Mouse (Mus musculus) heart, adult 2 months (tissue): ENCODE measurements around the gene P3h2. TPM values are rescaled to one million over a fixed set of nuclear protein-coding genes. Genes with fewer than 3 reads are reported as not detected.

Source experiments
- DNase-seq, 2 experiments: peaks; one replicate each; pipeline ENCODE4 v3.0.0; 2021
- H3K27ac ChIP-seq: fragments of 200-600 bp; 2 replicates; pipeline ENCODE4 v1.8.1; 2022
- H3K27me3 ChIP-seq: fragments of 200-500 bp; 2 replicates; pipeline ENCODE4 v1.6.1; 2012; ENCODE audit warnings: mild to moderate bottlenecking, low read length, inconsistent platforms, mixed read lengths; ENCODE audit not compliant: control insufficient read depth, insufficient read depth
- H3K36me3 ChIP-seq: fragments of 200-500 bp; 2 replicates; pipeline ENCODE4 v1.6.1; 2012; ENCODE audit warnings: low read length, inconsistent platforms; ENCODE audit not compliant: control insufficient read depth, insufficient read depth
- H3K4me1 ChIP-seq: fragments of 200-500 bp; 2 replicates; pipeline ENCODE4 v1.6.1; 2011; ENCODE audit warnings: low read length; ENCODE audit not compliant: control insufficient read depth, insufficient read depth
- H3K4me3 ChIP-seq: fragments of 200-600 bp; 2 replicates; pipeline ENCODE4 v1.8.1; 2022
- H3K79me2 ChIP-seq: fragments of 200-500 bp; replicated peaks from 2 replicates; pipeline ENCODE4 v1.6.1; 2012; ENCODE audit warnings: mild to moderate bottlenecking, inconsistent platforms, low read length, moderate library complexity, mixed read lengths; ENCODE audit not compliant: control insufficient read depth, insufficient read depth
- H3K9ac ChIP-seq: fragments of 200-500 bp; 2 replicates; pipeline ENCODE4 v1.6.1; 2012; ENCODE audit warnings: low read depth, mild to moderate bottlenecking, control low read depth, inconsistent platforms, low read length, mixed read lengths
- CTCF ChIP-seq: fragments of 200-600 bp; IDR thresholded peaks from 2 replicates; pipeline ENCODE4 v1.8.1; 2022; ENCODE audit warnings: antibody characterized with exemption, mild to moderate bottlenecking, moderate library complexity
- EP300 ChIP-seq: fragments of 200-500 bp; IDR thresholded peaks from 2 replicates; pipeline ENCODE4 v1.6.1; 2011; ENCODE audit warnings: low read depth, low read length, control low read depth; ENCODE audit not compliant: insufficient read depth
- POLR2A ChIP-seq: fragments of 200-500 bp; IDR thresholded peaks from 2 replicates; pipeline ENCODE4 v1.6.1; 2011; ENCODE audit warnings: mild to moderate bottlenecking, low read depth, low read length, control low read depth; ENCODE audit not compliant: insufficient read depth
- WGBS: fragments of 180-500 bp; shearing (Covaris S2); methylation state at CpG from one replicate; pipeline ENCODE4 v1.1.7; 2018; 5-methylcytosine and 5-hydroxymethylcytosine counted together
- intact Hi-C: fragments of 180-260 bp; cut with DNase I; formaldehyde crosslinking; loops from one replicate; pipeline ENCODE4 v1.15.1; 2025
- polyA plus RNA-seq: library from polyadenylated mRNA; depleted of rRNA; stranded (reverse); fragments of >200 nt; gene quantifications from 2 replicates; pipeline ENCODE4 v1.2.3, GENCODE M21; 2012
- total RNA-seq, 2 experiments: library from RNA; stranded (reverse); gene quantifications; 2 replicates each; pipeline ENCODE4 v1.2.3; 2021

The P3h2 gene
- total and polyA plus RNA-seq, 3 experiments, result 1.2 to 4.3 (median 4.2) TPM

GRCm38 (mm10) chr16:26041021-26041928 lies 64.3 kb downstream of the P3h2 start:
- Histone ChIP-seq H3K4me3 (no peak overlapping the region), H3K27ac (peak overlapping the region; percentile 20), H3K4me1 (peaks cover 7% of the 10 kb centered on the region), H3K79me2 (no peaks in the 10 kb centered on the region), H3K36me3 (no peaks in the 10 kb centered on the region), H3K9ac (no peak overlapping the region), H3K27me3 (no peaks in the 10 kb centered on the region)
- TF ChIP-seq CTCF (no peak), EP300 (no peak), POLR2A (no peak)
- peak; percentile 44 to 69 for DNase-seq
- intact Hi-C loops, result no loop called here
- 11% methylated on average over 12 of the region's 12 CpGs for WGBS

GRCm38 (mm10) chr16:26039320-26039719 lies 66.3 kb downstream of the P3h2 start:
- Histone ChIP-seq H3K27me3 (no peaks in the 10 kb centered on the region), H3K27ac (no peak overlapping the region; the same call in 1 of the 2 replicates), H3K4me3 (no peak overlapping the region), H3K9ac (no peak overlapping the region), H3K4me1 (peaks cover 14% of the 10 kb centered on the region), H3K79me2 (no peaks in the 10 kb centered on the region), H3K36me3 (no peaks in the 10 kb centered on the region; the same call in 1 of the 2 replicates)
- DNase-seq, result no peak
- WGBS, result 53% methylated on average over 3 of the region's 3 CpGs
- no peak for TF ChIP-seq EP300
- no peak for TF ChIP-seq POLR2A
- TF ChIP-seq CTCF, result no peak
- intact Hi-C loops, result no loop called here

GRCm38 (mm10) chr16:26035525-26035924 lies 70.1 kb downstream of the P3h2 start:
- no peaks in the 10 kb centered on the region; the same call in 1 of the 2 replicates for H3K36me3 ChIP-seq
- peak overlapping the region; percentile 51 for H3K27ac ChIP-seq
- peak in 1 of 2 experiments; percentile 20 for DNase-seq
- no peak overlapping the region for H3K4me3 ChIP-seq
- H3K9ac ChIP-seq, result no peak overlapping the region
- TF ChIP-seq POLR2A, result no peak
- no peak for TF ChIP-seq CTCF
- TF ChIP-seq EP300, result no peak
- peaks cover 10% of the 10 kb centered on the region for H3K4me1 ChIP-seq
- H3K79me2 ChIP-seq, result no peaks in the 10 kb centered on the region
- no peaks in the 10 kb centered on the region for H3K27me3 ChIP-seq
- intact Hi-C loops, result no loop called here
- WGBS, result 40% methylated on average over 3 of the region's 3 CpGs

- TF ChIP-seq POLR2A (no peak), CTCF (no peak), EP300 (no peak)
- no peak overlapping the region for H3K9ac ChIP-seq
- peaks cover 10% of the 10 kb centered on the region for H3K4me1 ChIP-seq
- DNase-seq, result no peak
- no peaks in the 10 kb centered on the region for H3K79me2 ChIP-seq
- H3K27ac ChIP-seq, result peak overlapping the region; percentile 51
- intact Hi-C loops, result no loop called here
- H3K36me3 ChIP-seq, result no peaks in the 10 kb centered on the region; the same call in 1 of the 2 replicates
- no peak overlapping the region for H3K4me3 ChIP-seq
- H3K27me3 ChIP-seq, result no peaks in the 10 kb centered on the region
- WGBS, result 33% methylated on average over 5 of the region's 5 CpGs
These were observed 70.5 kb downstream of the P3h2 start for GRCm38 (mm10) chr16:26035079-26035478.

DNA sequence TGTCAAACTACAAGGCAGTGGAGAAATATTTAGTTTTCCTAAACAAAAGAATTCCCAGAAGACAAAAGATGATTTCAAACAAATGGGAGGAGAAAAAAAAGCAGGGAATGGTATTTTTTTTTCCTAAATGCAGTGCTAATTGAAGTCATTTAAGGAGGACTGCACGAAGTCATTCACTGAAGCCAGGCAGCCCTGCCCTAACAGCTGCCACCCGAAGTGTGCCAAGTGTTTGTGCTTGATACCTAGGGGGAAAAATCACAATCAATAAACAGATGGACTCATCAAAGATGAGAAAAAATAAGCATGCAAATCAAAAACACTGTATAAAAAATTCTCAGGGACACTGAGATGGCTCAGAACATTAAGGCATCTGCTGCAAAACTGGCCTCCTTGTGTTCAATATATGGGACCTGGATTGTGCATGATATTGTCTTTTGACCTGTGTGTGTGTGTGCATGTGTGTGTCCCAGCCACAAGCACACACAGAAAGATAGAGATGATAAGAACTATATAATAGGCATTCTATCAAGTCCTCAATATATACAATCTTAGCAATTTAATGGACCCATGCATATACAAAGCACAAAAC lies 76.1 kb downstream of the P3h2 start:
- Histone ChIP-seq H3K36me3 (no peaks in the 10 kb centered on the region), H3K79me2 (no peaks in the 10 kb centered on the region), H3K27me3 (no peaks in the 10 kb centered on the region), H3K27ac (no peak overlapping the region), H3K4me1 (no peaks in the 10 kb centered on the region; the same call in 1 of the 2 replicates), H3K9ac (no peak overlapping the region), H3K4me3 (no peak overlapping the region)
- 54% methylated on average over 2 of the region's 2 CpGs for WGBS
- TF ChIP-seq EP300, result no peak
- TF ChIP-seq POLR2A, result no peak
- no peak for TF ChIP-seq CTCF
- intact Hi-C loops, result loop anchor here (5.0 kb wide), 1 partner anchor 78 kb away; the partner anchor contains the start of gene P3h2
- no peak for DNase-seq
